Mouse (Mus musculus) erythroblast, embryonic 14.5 days (primary cell): ENCODE results near the gene Armt1.

Experiments
- GATA1 ChIP-seq: IDR thresholded peaks from 2 replicates; pipeline ENCODE4 v1.6.1; 2012; ENCODE audit warnings: low read length, inconsistent platforms, mixed read lengths
- TAL1 ChIP-seq: IDR thresholded peaks from 3 replicates; pipeline ENCODE4 v1.6.1; 2012; ENCODE audit warnings: low read length, inconsistent platforms, mixed read lengths

GRCm38 (mm10) chr10:4425245-4425644 is 7.0 kb upstream of the Armt1 start:
- no peak for TF ChIP-seq TAL1
- no peak for TF ChIP-seq GATA1
